Mouse (Mus musculus) brain, adult 2 months (tissue): Measurements from ENCODE around the gene Cfap73.

Experiments used
- DNase-seq: peaks from one replicate; pipeline ENCODE4 v3.0.0; 2011; ENCODE audit warnings: low read depth, low spot score

The Cfap73 gene

DNA sequence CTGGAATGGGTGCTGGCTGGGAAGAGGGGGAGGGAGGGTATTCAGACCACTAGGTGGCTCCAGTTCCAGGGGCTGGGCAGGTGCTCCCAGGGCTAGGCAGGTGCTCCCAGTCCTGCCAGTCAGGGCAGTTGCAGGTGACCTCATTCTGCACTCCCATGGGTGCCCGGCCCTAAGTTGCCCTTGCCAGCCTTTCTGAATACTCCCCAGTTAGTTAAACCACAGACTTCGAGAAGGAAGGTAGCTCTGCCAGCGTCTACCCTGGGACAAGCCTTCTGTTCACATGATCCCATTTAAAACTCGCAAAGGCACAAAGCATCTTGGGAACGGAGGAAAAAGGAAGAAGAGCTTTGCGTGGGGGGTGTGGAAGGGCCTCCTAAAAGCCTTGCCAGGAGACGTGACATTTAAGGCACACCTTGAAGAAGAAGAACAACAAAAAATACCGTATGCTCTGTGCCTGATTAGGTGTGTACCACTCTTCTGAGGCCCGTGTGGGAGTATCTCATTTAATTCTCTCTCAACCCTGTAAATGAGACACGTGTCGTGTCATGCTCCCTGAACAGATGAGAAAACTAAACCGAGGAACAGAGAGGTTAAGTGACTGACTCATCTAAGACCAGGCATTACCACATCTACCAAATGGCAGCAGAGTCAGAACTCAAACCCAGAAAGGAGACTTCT, 13.9 kb upstream of the Cfap73 start:
- DNase-seq, result peak; percentile 81

- no peak for DNase-seq
Observed at GRCm38 (mm10) chr5:120647361-120647760, 13.3 kb upstream of the Cfap73 start.

GRCm38 (mm10) chr5:120645851-120646250, 11.8 kb upstream of the Cfap73 start:
- peak; percentile 58 for DNase-seq

- DNase-seq, result peak; percentile 46
Observed at GRCm38 (mm10) chr5:120644227-120644626, 10.2 kb upstream of the Cfap73 start.

GRCm38 (mm10) chr5:120643365-120644085, 9.5 kb upstream of the Cfap73 start:
- peak; percentile 80 for DNase-seq

DNA sequence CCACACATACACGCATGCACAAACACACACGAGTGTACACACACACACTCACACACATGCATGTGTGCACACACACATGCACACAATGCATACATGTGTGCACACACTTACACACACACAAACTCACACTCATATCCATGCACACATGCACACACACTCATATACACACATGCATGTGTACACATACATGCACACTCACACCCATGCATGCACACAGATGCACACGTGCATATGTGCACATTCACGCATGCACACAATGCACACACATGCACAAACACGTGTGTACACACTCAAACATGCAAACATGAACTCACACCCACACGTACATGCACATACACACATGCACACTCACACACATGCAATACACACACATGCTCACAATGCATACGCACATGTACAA, 6.1 kb upstream of the Cfap73 start:
- DNase-seq, result no peak

GRCm38 (mm10) chr5:120635633-120636032, 1.6 kb upstream of the Cfap73 start:
- DNase-seq, result no peak

- no peak for DNase-seq
Observed at GRCm38 (mm10) chr5:120634860-120635259, 825 bp upstream of the Cfap73 start.

DNA sequence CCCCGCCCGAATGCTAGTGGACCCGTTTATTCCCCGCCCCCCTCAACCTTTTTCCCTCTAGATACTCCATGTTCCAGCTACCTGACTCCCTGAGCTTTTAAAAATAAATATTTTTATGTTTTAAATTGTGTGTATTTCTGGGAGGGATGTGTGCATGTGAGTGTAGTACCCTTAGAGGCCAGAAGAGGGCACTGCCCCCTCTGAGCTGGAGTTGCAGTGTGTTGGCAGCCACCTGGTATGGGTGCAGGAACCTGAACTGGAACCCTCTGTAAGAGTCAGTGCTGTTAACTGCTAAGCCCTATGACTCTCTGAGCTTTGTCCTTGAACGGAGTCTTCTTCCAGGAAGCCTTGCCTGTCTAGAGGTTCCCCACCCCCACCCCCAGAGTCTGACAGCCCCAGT, 2.1 kb downstream of the Cfap73 start:
- no peak for DNase-seq

DNA sequence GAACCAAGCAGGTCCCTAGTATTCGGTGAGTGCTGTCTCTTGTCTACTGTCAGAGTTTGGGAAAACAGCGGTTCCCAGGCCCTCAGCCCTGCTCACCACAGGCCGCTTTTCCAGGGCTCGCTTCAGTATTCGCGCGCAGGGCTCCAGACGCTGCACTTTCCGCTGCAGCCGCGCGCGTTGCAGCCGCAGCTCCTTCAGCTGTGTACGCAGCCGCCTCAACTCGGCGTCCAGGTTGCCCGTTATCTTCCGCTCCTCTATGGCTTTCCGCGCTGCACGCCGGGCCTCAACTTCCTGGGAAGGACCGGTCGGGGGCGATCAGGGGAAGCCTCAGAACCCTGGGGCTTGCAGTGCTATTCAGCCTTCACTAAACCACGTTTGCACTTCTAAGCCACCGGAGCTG, 2.9 kb downstream of the Cfap73 start:
- DNase-seq, result no peak

- DNase-seq, result no peak
Observed at GRCm38 (mm10) chr5:120628624-120629023, 5.4 kb downstream of the Cfap73 start.

DNA sequence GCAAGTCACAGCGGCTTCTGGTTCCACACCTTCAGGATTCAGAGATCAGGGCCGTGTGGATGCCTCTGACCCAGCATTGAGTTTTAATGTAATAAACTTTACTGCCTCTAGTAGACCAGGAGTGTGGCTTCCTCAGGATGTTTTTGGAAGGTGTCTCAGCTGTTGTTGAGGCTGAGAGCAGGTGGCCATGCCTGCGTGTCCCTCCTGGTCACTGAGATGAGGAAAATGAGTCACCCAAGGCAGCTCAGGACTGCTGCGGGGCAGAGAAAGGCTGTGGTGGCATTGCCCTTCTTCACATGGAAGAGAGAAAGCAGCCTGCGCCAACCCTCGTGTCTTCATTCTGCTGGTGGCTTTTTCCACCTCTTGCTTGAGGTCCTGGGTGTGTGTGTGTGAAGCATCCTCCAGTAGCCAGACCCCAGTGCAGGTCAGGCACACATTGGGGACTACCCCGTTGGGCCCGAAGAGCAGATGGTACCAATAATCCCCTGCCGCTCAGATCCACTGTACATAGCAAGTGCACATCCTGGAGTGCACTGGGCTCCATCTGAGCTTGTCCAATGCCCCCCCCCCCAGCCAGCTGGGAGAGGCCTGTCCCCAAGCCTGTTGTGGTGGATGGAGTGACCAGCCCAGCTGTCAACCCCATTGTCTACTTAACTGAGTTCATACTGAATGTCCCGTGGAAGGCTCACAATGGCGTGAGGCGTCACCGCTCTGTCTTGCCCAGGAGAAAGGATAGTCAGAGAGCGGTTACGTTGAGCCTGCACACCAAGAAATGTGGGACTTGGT, 6.3 kb downstream of the Cfap73 start:
- DNase-seq, result no peak

- DNase-seq, result no peak
Observed at GRCm38 (mm10) chr5:120626399-120626798, 7.6 kb downstream of the Cfap73 start.

GRCm38 (mm10) chr5:120624427-120624826, 9.6 kb downstream of the Cfap73 start:
- DNase-seq, result no peak

DNA sequence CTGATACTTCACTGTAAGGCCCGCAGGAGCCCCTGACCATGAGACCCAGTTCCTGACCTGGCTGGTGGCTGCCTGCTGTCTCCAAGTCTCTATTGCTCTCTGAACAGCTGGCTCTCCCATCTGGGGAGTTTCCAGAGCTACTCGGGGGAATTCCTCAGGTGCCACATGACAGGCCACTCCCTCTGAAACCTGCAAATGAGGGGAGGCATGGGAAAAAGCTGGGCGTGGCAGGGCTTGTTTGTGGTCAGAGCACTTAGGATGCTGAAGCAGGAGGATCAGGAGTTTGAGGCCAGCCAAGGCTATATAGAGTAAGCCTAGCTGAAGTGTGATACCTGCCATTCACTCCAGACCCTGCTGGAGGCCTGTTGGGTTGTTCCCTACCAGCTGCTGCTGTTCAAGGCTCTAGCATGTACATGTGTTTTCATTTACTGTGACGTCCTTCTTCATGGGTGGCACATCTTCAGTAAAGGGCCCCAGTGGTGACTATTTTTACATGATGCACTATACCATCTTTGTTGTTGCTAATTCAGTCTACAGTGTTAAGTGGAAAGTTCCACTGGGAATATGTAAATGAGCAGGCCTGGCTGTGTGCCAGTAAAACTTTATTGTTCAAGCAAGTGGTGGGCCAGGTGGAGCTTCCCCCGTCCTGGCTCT, 11.7 kb downstream of the Cfap73 start:
- no peak for DNase-seq

GRCm38 (mm10) chr5:120621846-120622197, 12.2 kb downstream of the Cfap73 start:
- DNase-seq, result peak; percentile 53

- DNase-seq, result peak; percentile 66
Observed at GRCm38 (mm10) chr5:120621078-120621765, 12.8 kb downstream of the Cfap73 start.

GRCm38 (mm10) chr5:120620375-120621077, 13.5 kb downstream of the Cfap73 start:
- DNase-seq, result peak; percentile 82

DNA sequence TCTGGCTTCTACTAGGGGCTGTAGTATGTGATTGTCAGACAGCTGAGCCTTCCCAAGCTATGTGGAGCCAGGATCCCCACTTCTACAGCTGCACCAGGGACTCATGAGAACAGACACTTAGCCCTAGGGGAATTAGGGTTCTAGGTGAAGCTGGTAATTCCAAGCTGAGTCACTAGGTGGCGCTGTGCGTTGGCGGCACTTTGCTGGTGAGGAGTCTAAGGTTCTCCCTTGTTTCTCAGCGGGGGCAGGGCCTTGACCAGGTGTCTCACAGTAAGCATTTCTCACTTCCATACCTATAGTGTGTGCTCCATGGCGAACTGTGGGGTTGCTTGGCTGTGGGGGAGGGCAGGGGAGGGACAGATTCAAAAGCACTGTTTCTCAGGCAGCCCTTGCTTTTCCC, 14.8 kb downstream of the Cfap73 start:
- DNase-seq, result peak; percentile 71

GRCm38 (mm10) chr5:120618778-120619177, 15.3 kb downstream of the Cfap73 start:
- no peak for DNase-seq

DNA sequence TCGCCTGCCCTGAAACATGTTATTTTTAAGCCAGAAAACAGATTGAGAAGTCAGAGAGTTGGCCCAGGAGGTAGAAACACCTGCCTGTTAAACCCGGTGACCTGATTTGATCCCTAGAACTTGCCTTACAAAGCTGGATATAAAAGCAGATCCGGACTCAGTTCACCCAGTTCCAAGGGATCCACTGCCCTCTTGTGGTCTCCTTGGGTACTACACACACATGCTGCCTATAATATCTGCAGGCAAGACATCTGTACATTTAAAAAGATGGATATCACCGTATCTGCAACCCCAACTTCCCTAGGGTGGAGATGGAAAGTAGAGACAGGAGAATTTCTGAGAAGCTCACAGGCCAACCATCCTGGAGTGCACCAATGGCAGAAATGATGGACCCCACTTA, 18.1 kb downstream of the Cfap73 start:
- no peak for DNase-seq
